Mouse (Mus musculus): ENCODE measurements around the gene Dynlt1a. TPM values are rescaled to one million over a fixed set of nuclear protein-coding genes. Genes with fewer than 3 reads are reported as not detected.
A peak's percentile ranks its signal among the peaks of the same experiment; 100 is the strongest.
"Not testable (repeated sequence)": the region's sequence is repeated elsewhere in the genome, so short reads cannot be mapped to it uniquely, and the experiment has no call there.

Dynlt1a gene
- polyA plus RNA-seq, 1 experiment from 2014 or later, result 7.0 TPM

- not testable (repeated sequence) for H3K27me3 ChIP-seq; H3K27ac ChIP-seq; H3K4me1 ChIP-seq (replicated peaks); DNase-seq; H3K4me3 ChIP-seq (replicated peaks); H3K9me3 ChIP-seq (replicated peaks); ATAC-seq (ENCODE audit: low read depth); H3K36me3 ChIP-seq; H3K9ac ChIP-seq; H3K4me2 ChIP-seq
- 64% methylated on average over 2 of the region's 3 CpGs for WGBS (ENCODE audit: insufficient replicate concordance)
These were observed 2.8 kb downstream of the Dynlt1a start for GRCm38 (mm10) chr17:6314493-6314892.

GRCm38 (mm10) chr17:6312755-6313154, 4.5 kb downstream of the Dynlt1a start:
- not testable (repeated sequence) for DNase-seq; H3K4me1 ChIP-seq (replicated peaks); H3K9ac ChIP-seq; H3K27me3 ChIP-seq; H3K4me2 ChIP-seq; H3K9me3 ChIP-seq (replicated peaks); ATAC-seq (ENCODE audit: low read depth); H3K36me3 ChIP-seq; H3K27ac ChIP-seq; H3K4me3 ChIP-seq (replicated peaks)
- WGBS (ENCODE audit: insufficient replicate concordance), result 78% methylated on average over 3 of the region's 3 CpGs

- DNase-seq; H3K4me3 ChIP-seq (replicated peaks); H3K4me2 ChIP-seq; H3K9me3 ChIP-seq (replicated peaks); H3K27me3 ChIP-seq; H3K27ac ChIP-seq; H3K36me3 ChIP-seq; H3K4me1 ChIP-seq (replicated peaks); ATAC-seq (ENCODE audit: low read depth); H3K9ac ChIP-seq: not testable (repeated sequence)
- WGBS (ENCODE audit: insufficient replicate concordance), result 91% methylated on average over 7 of the region's 7 CpGs
These were observed 5.6 kb downstream of the Dynlt1a start for GRCm38 (mm10) chr17:6311716-6312115.

GRCm38 (mm10) chr17:6306503-6306902, 10.8 kb downstream of the Dynlt1a start:
- not testable (repeated sequence) for ATAC-seq (ENCODE audit: low read depth); H3K27me3 ChIP-seq; H3K36me3 ChIP-seq; H3K4me3 ChIP-seq (replicated peaks); H3K27ac ChIP-seq; H3K4me1 ChIP-seq (replicated peaks); H3K9ac ChIP-seq; DNase-seq; H3K4me2 ChIP-seq; H3K9me3 ChIP-seq (replicated peaks)
- 85% methylated on average over 11 of the region's 13 CpGs for WGBS (ENCODE audit: insufficient replicate concordance)

GRCm38 (mm10) chr17:6305656-6306270, 11.5 kb downstream of the Dynlt1a start:
- ATAC-seq (ENCODE audit: low read depth); H3K27me3 ChIP-seq; H3K36me3 ChIP-seq; DNase-seq; H3K27ac ChIP-seq; H3K9ac ChIP-seq; H3K4me1 ChIP-seq (replicated peaks); H3K9me3 ChIP-seq (replicated peaks); H3K4me2 ChIP-seq; H3K4me3 ChIP-seq (replicated peaks): not testable (repeated sequence)
- WGBS (ENCODE audit: insufficient replicate concordance), result 87% methylated on average over 12 of the region's 12 CpGs

- H3K4me3 ChIP-seq (replicated peaks); H3K9ac ChIP-seq; DNase-seq; ATAC-seq (ENCODE audit: low read depth); H3K36me3 ChIP-seq; H3K27me3 ChIP-seq; H3K9me3 ChIP-seq (replicated peaks); H3K4me1 ChIP-seq (replicated peaks); H3K27ac ChIP-seq; H3K4me2 ChIP-seq: not testable (repeated sequence)
- WGBS (ENCODE audit: insufficient replicate concordance), result 75% methylated on average over 5 of the region's 6 CpGs
These were observed 12.4 kb downstream of the Dynlt1a start for GRCm38 (mm10) chr17:6304891-6305290.

GRCm38 (mm10) chr17:6300190-6300863, 17.0 kb downstream of the Dynlt1a start:
- H3K4me2 ChIP-seq; H3K27ac ChIP-seq; DNase-seq; H3K9ac ChIP-seq; H3K4me3 ChIP-seq (replicated peaks); H3K36me3 ChIP-seq; H3K27me3 ChIP-seq; H3K4me1 ChIP-seq (replicated peaks); H3K9me3 ChIP-seq (replicated peaks): not testable (repeated sequence)
- 68% methylated on average over 5 of the region's 12 CpGs for WGBS (ENCODE audit: insufficient replicate concordance)
- peak; percentile 68 for ATAC-seq (ENCODE audit: low read depth)

GRCm38 (mm10) chr17:6297060-6297795, 20.1 kb downstream of the Dynlt1a start:
- WGBS (ENCODE audit: insufficient replicate concordance), result 78% methylated on average over 9 of the region's 15 CpGs
- not testable (repeated sequence) for H3K4me3 ChIP-seq (replicated peaks); H3K36me3 ChIP-seq; DNase-seq; ATAC-seq (ENCODE audit: low read depth); H3K4me1 ChIP-seq (replicated peaks); H3K4me2 ChIP-seq; H3K27me3 ChIP-seq; H3K9me3 ChIP-seq (replicated peaks); H3K27ac ChIP-seq; H3K9ac ChIP-seq

- not testable (repeated sequence) for H3K36me3 ChIP-seq; H3K27me3 ChIP-seq; H3K4me1 ChIP-seq (replicated peaks); DNase-seq; H3K9me3 ChIP-seq (replicated peaks); H3K9ac ChIP-seq; ATAC-seq (ENCODE audit: low read depth); H3K4me3 ChIP-seq (replicated peaks); H3K27ac ChIP-seq; H3K4me2 ChIP-seq
- no CpG with 5 or more reads among the region's 5 CpGs for WGBS (ENCODE audit: insufficient replicate concordance)
These were observed 23.4 kb downstream of the Dynlt1a start for GRCm38 (mm10) chr17:6293882-6294281.

GRCm38 (mm10) chr17:6289045-6289444, 28.3 kb downstream of the Dynlt1a start:
- not testable (repeated sequence) for H3K4me3 ChIP-seq (replicated peaks); ATAC-seq (ENCODE audit: low read depth); H3K9me3 ChIP-seq (replicated peaks); H3K4me1 ChIP-seq (replicated peaks); H3K27ac ChIP-seq; H3K27me3 ChIP-seq; H3K9ac ChIP-seq; DNase-seq; H3K4me2 ChIP-seq; H3K36me3 ChIP-seq
- WGBS (ENCODE audit: insufficient replicate concordance), result 78% methylated on average over 12 of the region's 12 CpGs

GRCm38 (mm10) chr17:6286169-6286568, 31.1 kb downstream of the Dynlt1a start:
- not testable (repeated sequence) for ATAC-seq (ENCODE audit: low read depth); H3K4me3 ChIP-seq (replicated peaks); H3K4me1 ChIP-seq (replicated peaks); H3K9ac ChIP-seq; H3K36me3 ChIP-seq; H3K9me3 ChIP-seq (replicated peaks); DNase-seq; H3K4me2 ChIP-seq; H3K27ac ChIP-seq; H3K27me3 ChIP-seq
- WGBS (ENCODE audit: insufficient replicate concordance), result 78% methylated on average over 5 of the region's 5 CpGs

All from liver, embryonic 13.5 days (tissue).